Mouse (Mus musculus) hindbrain, embryonic 14.5 days (tissue): ENCODE results near the gene Kifc1. TPM values are rescaled to one million over a fixed set of nuclear protein-coding genes. Genes with fewer than 3 reads are reported as not detected.

Experiments
- ATAC-seq: fragments of 200-750 bp; cut with Nextera tagmentation; 2 replicates; pipeline ENCODE4 v1.8.0; 2017; ENCODE audit warnings: moderate number of reproducible peaks, mild to moderate bottlenecking, moderate TSS enrichment, moderate library complexity; ENCODE audit not compliant: low FRiP score
- DNase-seq: peaks from one replicate; pipeline ENCODE4 v3.0.0-alpha.2; 2015; ENCODE audit warnings: low spot score
- H3K27ac ChIP-seq: fragments of 300-500 bp; sonication (generic); 2 replicates; pipeline ENCODE4 v1.5.1; 2014; ENCODE audit warnings: mild to moderate bottlenecking, moderate library complexity
- H3K27me3 ChIP-seq: fragments of 300-500 bp; sonication (generic); 2 replicates; pipeline ENCODE4 v1.6.1; 2014; ENCODE audit warnings: mild to moderate bottlenecking, low read length, mixed read lengths; ENCODE audit not compliant: control insufficient read depth, insufficient read depth
- H3K36me3 ChIP-seq: fragments of 300-500 bp; sonication (generic); replicated peaks from 2 replicates; pipeline ENCODE4 v1.6.1; 2014; ENCODE audit not compliant: control insufficient read depth, insufficient read depth
- H3K4me1 ChIP-seq: fragments of 300-500 bp; sonication (generic); replicated peaks from 2 replicates; pipeline ENCODE4 v1.6.1; 2014; ENCODE audit warnings: antibody characterized with exemption, low read length, mixed read lengths; ENCODE audit not compliant: control insufficient read depth, insufficient read depth
- H3K4me2 ChIP-seq: fragments of 300-500 bp; sonication (generic); replicated peaks from 2 replicates; pipeline ENCODE4 v1.6.1; 2014; ENCODE audit warnings: mild to moderate bottlenecking, moderate library complexity
- H3K4me3 ChIP-seq: fragments of 300-500 bp; sonication (generic); replicated peaks from 2 replicates; pipeline ENCODE4 v1.5.1; 2014; ENCODE audit warnings: mild to moderate bottlenecking, low read length
- H3K9ac ChIP-seq: fragments of 300-500 bp; sonication (generic); 2 replicates; pipeline ENCODE4 v1.6.1; 2014
- H3K9me3 ChIP-seq: fragments of 300-500 bp; sonication (generic); 2 replicates; pipeline ENCODE4 v1.6.1; 2016; ENCODE audit warnings: low read length; ENCODE audit not compliant: control insufficient read depth
- WGBS: fragments of 180-500 bp; shearing (Covaris S2); extraction: QIAGEN DNeasy Blood & Tissue Kit; methylation state at CpG from one replicate; pipeline ENCODE4 v1.1.7; 2014; 5-methylcytosine and 5-hydroxymethylcytosine counted together
- microRNA-seq: library from miRNA; unstranded; fragments of <30 nt; microRNA quantifications from one replicate; pipeline ENCODE4, GENCODE M21; 2016
- polyA plus RNA-seq: library from polyadenylated mRNA; unstranded; fragments of >200 nt; fragmentation: Nextera tagmentation; extraction: Ambion mirVana; gene quantifications from 2 replicates; pipeline ENCODE4 v1.2.1, GENCODE M21; 2014

Gene Kifc1
- polyA plus RNA-seq, 1 experiment from 2014 or later = 1.8 TPM

GRCm38 (mm10) chr17:33829561-33829960 is 60.9 kb downstream of the Kifc1 start:
- ATAC-seq (no peak), DNase-seq (no peak)
- H3K4me1 ChIP-seq = peaks cover 9% of the 10 kb centered on the region
- H3K4me2 ChIP-seq = no peak overlapping the region
- no peak overlapping the region for H3K9ac ChIP-seq
- peaks cover 65% of the 10 kb centered on the region for H3K36me3 ChIP-seq
- no peak overlapping the region for H3K27ac ChIP-seq
- no peaks in the 10 kb centered on the region for H3K27me3 ChIP-seq
- WGBS = 92% methylated on average over 10 of the region's 10 CpGs
- no peaks in the 10 kb centered on the region for H3K9me3 ChIP-seq
- H3K4me3 ChIP-seq = no peak overlapping the region

DNA sequence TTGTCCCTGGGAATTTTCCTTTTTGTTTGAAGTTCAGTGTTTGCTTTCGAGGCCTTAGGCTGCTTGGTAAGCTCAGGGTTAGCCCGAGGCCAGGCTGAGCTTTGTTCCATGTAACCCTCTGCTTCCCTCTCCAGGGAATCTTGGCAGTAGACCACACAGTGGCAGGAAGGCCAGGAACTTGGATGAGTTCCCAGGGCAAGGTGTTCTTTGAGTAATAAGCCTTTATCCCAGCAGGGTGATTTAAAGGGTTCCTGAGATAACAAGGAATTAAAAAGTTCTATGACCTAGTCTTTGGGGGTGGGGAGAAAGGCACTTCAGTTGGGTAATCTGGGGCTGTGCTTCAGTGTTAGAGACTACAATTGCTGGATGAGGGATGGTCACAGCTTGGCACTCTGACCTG is 61.6 kb downstream of the Kifc1 start:
- Histone ChIP-seq H3K36me3 (peaks cover 59% of the 10 kb centered on the region), H3K4me1 (peaks cover 9% of the 10 kb centered on the region), H3K4me3 (no peak overlapping the region), H3K27ac (no peak overlapping the region), H3K4me2 (no peak overlapping the region), H3K27me3 (no peaks in the 10 kb centered on the region), H3K9ac (no peak overlapping the region), H3K9me3 (no peaks in the 10 kb centered on the region)
- ATAC-seq = no peak
- 75% methylated on average over 2 of the region's 2 CpGs for WGBS
- DNase-seq = no peak

GRCm38 (mm10) chr17:33826850-33827249 is 63.6 kb downstream of the Kifc1 start:
- no peak overlapping the region for H3K4me3 ChIP-seq
- no peak overlapping the region for H3K27ac ChIP-seq
- DNase-seq (peak; percentile 87), ATAC-seq (no peak)
- peaks cover 51% of the 10 kb centered on the region for H3K36me3 ChIP-seq
- 2% methylated on average over 3 of the region's 3 CpGs for WGBS
- no peaks in the 10 kb centered on the region for H3K9me3 ChIP-seq
- no peaks in the 10 kb centered on the region for H3K27me3 ChIP-seq
- H3K4me1 ChIP-seq = peaks cover 23% of the 10 kb centered on the region
- no peak overlapping the region for H3K9ac ChIP-seq
- H3K4me2 ChIP-seq = no peak overlapping the region

Small RNAs within 50 kb of the gene (microRNA-seq; reads per million reads assigned to microRNA genes)
- not detected for gene Gm27740

Other genes starting within 250 kb of the Kifc1 start
- gene Hnrnpm, start 203.8 kb downstream of the Kifc1 start, polyA plus RNA-seq = 161 and 173 TPM in 2 replicates
- 69.0 and 72.1 TPM in 2 replicates for gene March2, start 172.0 kb downstream of the Kifc1 start, polyA plus RNA-seq
- gene Rab11b, start 130.1 kb downstream of the Kifc1 start, polyA plus RNA-seq = 370 and 430 TPM in 2 replicates
- gene Angptl4, start 108.8 kb downstream of the Kifc1 start, polyA plus RNA-seq = 19.1 and 25.1 TPM in 2 replicates
- gene Kank3, start 80.1 kb downstream of the Kifc1 start, polyA plus RNA-seq = 44.7 and 47.7 TPM in 2 replicates
- 580 and 749 TPM in 2 replicates for gene Rps28, start 66.1 kb downstream of the Kifc1 start, polyA plus RNA-seq
- gene Ndufa7, start 66.1 kb downstream of the Kifc1 start, polyA plus RNA-seq = 487 and 568 TPM in 2 replicates
- gene Cd320, start 47.6 kb downstream of the Kifc1 start, polyA plus RNA-seq = 57.5 and 59.6 TPM in 2 replicates
- gene Gm7029, start 16.8 kb downstream of the Kifc1 start, polyA plus RNA-seq = not detected in 2 replicates
- 0.59 TPM in 1 of 2 replicates, not detected in the other for gene Platr17, start 14.5 kb upstream of the Kifc1 start, polyA plus RNA-seq
- 39.2 and 43.2 TPM in 2 replicates for gene Daxx, start 18.8 kb upstream of the Kifc1 start, polyA plus RNA-seq
- gene Tapbp, start 25.2 kb upstream of the Kifc1 start, polyA plus RNA-seq = 24.9 and 29.6 TPM in 2 replicates
- 10.4 and 11.4 TPM in 2 replicates for gene Zbtb22, start 25.2 kb upstream of the Kifc1 start, polyA plus RNA-seq
- 47.7 and 49.2 TPM in 2 replicates for gene Rgl2, start 38.9 kb upstream of the Kifc1 start, polyA plus RNA-seq
- gene Pfdn6, start 49.7 kb upstream of the Kifc1 start, polyA plus RNA-seq = 157 and 161 TPM in 2 replicates
- gene Wdr46, start 50.0 kb upstream of the Kifc1 start, polyA plus RNA-seq = 15.6 and 19.5 TPM in 2 replicates
- 7.8 and 9.2 TPM in 2 replicates for gene B3galt4, start 60.8 kb upstream of the Kifc1 start, polyA plus RNA-seq
- 56.0 and 56.6 TPM in 2 replicates for gene Vps52, start 65.2 kb upstream of the Kifc1 start, polyA plus RNA-seq
- gene Rps18, start 65.3 kb upstream of the Kifc1 start, polyA plus RNA-seq = 804 and 966 TPM in 2 replicates
- gene H2-K1, start 109.7 kb upstream of the Kifc1 start, polyA plus RNA-seq = 12.5 and 16.5 TPM in 2 replicates
- 6.3 and 7.8 TPM in 2 replicates for gene Ring1, start 134.0 kb upstream of the Kifc1 start, polyA plus RNA-seq
- 64.3 and 67.3 TPM in 2 replicates for gene H2-Ke6, start 137.4 kb upstream of the Kifc1 start, polyA plus RNA-seq
- 87.1 and 97.0 TPM in 2 replicates for gene Slc39a7, start 141.0 kb upstream of the Kifc1 start, polyA plus RNA-seq
- 32.2 and 34.5 TPM in 2 replicates for gene Rxrb, start 141.2 kb upstream of the Kifc1 start, polyA plus RNA-seq
- gene Col11a2, start 148.8 kb upstream of the Kifc1 start, polyA plus RNA-seq = 2.7 and 3.4 TPM in 2 replicates
- gene H2-Oa, start 201.7 kb upstream of the Kifc1 start, polyA plus RNA-seq = 0.29 TPM in 1 of 2 replicates, not detected in the other
- gene H2-DMa, start 228.9 kb upstream of the Kifc1 start, polyA plus RNA-seq = 19.2 and 20.2 TPM in 2 replicates
- 133 and 136 TPM in 2 replicates for gene Brd2, start 232.0 kb upstream of the Kifc1 start, polyA plus RNA-seq